Mouse (Mus musculus) bone marrow macrophage, adult 2 months (primary cell): ENCODE measurements around the gene Slc35f1.

Source experiments
- CTCF ChIP-seq: IDR thresholded peaks from 2 replicates; pipeline ENCODE4 v1.5.1; 2012; ENCODE audit warnings: low read depth, mild to moderate bottlenecking, low read length, moderate library complexity
- POLR2A ChIP-seq: IDR thresholded peaks from 2 replicates; pipeline ENCODE4 v1.6.1; 2012; ENCODE audit warnings: mild to moderate bottlenecking, low read depth, low read length, borderline replicate concordance

DNA sequence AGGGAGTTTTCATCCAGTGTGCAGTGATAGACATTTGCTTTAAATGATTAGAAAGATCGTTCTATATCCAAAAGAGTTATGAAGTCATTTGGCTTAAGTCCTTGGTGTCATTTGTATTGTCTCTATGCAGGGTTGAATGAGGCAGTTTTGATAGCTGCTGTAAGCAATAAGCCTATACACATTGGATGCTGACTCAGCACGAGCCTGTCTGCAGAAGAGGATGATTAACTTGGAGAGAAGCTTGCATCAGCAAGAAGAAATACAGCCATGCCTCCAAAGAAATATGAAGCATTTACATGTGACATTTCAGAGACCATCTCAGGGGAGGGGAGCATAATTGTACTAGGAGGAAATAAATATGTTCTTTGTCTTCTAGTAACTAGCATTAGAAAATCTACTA lies 19.1 kb downstream of the Slc35f1 start:
- TF ChIP-seq CTCF (no peak), POLR2A (no peak)
